17 mouse cellular contexts compared by ENCODE assay signal in genomic region chr1:131965818-131966217, GRCm38 (mm10). TPM values are rescaled to one million over a fixed set of nuclear protein-coding genes. Genes with fewer than 3 reads are reported as not detected.
"Had no signal": no experiment of that assay in that cellular context is flagged by ENCODE, and none has a peak within 500 bp of the region (broad histone marks: within the 10 kb centered on the region; RNA-seq: fewer than 3 reads in every experiment).

No protein-coding gene starts in this region.

- H3K27ac ChIP-seq: layer of hippocampus, adult 2 months; limb, embryonic 12.5 days; liver, embryonic 13.5 days; lung, embryonic 15.5 days; macrophage had no signal

- H3K9me3 ChIP-seq: limb, embryonic 12.5 days; liver, embryonic 13.5 days; lung, embryonic 15.5 days; megakaryocyte, embryonic 14.5 days had no signal

- H3K9ac ChIP-seq: limb, embryonic 12.5 days; liver, embryonic 13.5 days; liver, postnatal 0 days; lung, embryonic 15.5 days had no signal

- H3K4me2 ChIP-seq: limb, embryonic 12.5 days; liver, embryonic 13.5 days; lung, embryonic 15.5 days had no signal

- ATAC-seq: liver, postnatal 0 days had no signal

- H3K36me3 ChIP-seq: limb, embryonic 12.5 days; liver, embryonic 13.5 days; lung, embryonic 15.5 days had no signal

- DNase-seq: kidney, adult 11 months; kidney, adult 9 months; kidney, postnatal 10 days; kidney, postnatal 4 days; liver; liver, embryonic 13.5 days; liver, postnatal 0 days; lung, postnatal 14 days; thymus, adult 18-20 months; thymus, postnatal 14 days had no signal

- H3K4me3 ChIP-seq: layer of hippocampus, adult 2 months; limb, embryonic 12.5 days; liver, embryonic 13.5 days; lung, embryonic 15.5 days; megakaryocyte, embryonic 14.5 days had no signal

RNA-seq across cellular contexts. Expression of gene Slc45a3, which starts 3.1 kb away (rescaled TPM):
- total RNA-seq: monocyte, adult 5-6 weeks; neutrophil, adult 5-6 weeks had no signal
